Mouse (Mus musculus): ENCODE measurements at regions not wholly inside any gene's neighbourhood (a gene's known extent, or its start where the extent isn't known, plus 50 kb on each side); places are given as distances from the start of the nearest gene placed in this dataset.

DNA sequence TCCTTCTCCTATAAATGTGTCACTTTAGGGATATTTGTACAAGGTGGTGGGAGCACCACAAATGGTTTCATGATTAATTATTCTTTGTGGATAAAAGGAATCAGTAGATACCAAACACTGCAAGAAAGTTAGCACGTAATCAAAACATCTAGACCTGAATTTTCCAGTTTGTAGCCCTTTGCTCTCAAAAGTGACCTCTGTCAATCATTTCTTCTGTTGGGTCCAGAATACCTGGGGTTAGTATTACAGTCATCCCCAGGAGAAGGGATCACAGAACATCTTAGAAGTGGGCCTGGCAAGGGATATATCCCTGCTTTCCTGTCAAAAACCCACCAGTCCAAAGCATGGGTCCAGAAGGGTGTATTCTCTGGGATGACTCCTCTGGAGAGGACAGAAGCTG lies 122.1 kb upstream of the Zmiz1 start:
- Histone ChIP-seq H3K27ac (ENCODE audit: low read length) (no peak overlapping the region), H3K4me1 (replicated peaks; ENCODE audit: control insufficient read depth, insufficient read depth, low read length) (peaks cover 12% of the 10 kb centered on the region), H3K9ac (ENCODE audit: low read length) (no peak overlapping the region), H3K36me3 (ENCODE audit: control insufficient read depth, insufficient read depth, low read length) (no peaks in the 10 kb centered on the region), H3K4me3 (ENCODE audit: low read length) (no peak overlapping the region), H3K9me3 (ENCODE audit: control insufficient read depth, low read length) (no peaks in the 10 kb centered on the region), H3K27me3 (ENCODE audit: control insufficient read depth, insufficient read depth, low read depth, low read length) (no peaks in the 10 kb centered on the region), H3K4me2 (ENCODE audit: low read depth, low read length) (no peak overlapping the region)
- no peak for ATAC-seq (ENCODE audit: low read depth)
- WGBS: 94% methylated on average over 1 of the region's 1 CpGs

DNA sequence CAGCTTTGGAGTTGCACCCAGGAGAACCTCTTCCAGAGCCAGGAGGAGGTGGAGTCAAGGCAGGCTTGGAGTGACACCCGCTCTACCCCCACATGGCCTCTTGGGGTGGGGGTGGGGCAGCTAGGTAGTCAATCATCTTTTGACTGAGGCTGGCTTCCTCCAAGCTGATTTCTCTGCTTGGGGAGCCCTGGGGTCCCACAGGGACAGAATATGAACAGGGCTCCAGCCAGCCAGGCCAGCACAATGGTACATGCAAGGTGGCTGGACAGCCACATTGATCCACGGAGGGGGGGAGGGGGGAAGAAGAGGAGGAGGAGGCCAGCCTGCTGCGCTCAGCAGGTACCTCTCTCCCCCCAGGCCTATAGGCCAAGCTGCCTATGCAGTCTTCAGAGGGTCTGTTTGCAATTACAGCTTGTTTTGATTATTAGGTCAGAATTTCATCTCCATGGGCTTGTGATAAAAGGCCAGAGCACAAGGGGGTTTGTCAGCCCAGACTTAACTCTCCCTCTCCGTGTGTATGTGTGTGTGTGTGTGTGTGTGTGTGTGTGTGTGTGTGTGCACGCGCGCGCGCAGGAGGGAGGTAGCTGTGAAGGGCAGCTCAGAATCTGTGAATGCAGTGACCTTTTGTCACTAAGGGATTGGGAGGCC lies 120.5 kb upstream of the Zmiz1 start:
- no peaks in the 10 kb centered on the region for H3K27me3 ChIP-seq (ENCODE audit: control insufficient read depth, insufficient read depth, low read depth, low read length)
- H3K4me2 ChIP-seq (ENCODE audit: low read depth, low read length): no peak overlapping the region
- H3K4me1 ChIP-seq (replicated peaks; ENCODE audit: control insufficient read depth, insufficient read depth, low read length): peaks cover 27% of the 10 kb centered on the region
- no peaks in the 10 kb centered on the region for H3K9me3 ChIP-seq (ENCODE audit: control insufficient read depth, low read length)
- 46% methylated on average over 9 of the region's 9 CpGs for WGBS
- no peak overlapping the region for H3K9ac ChIP-seq (ENCODE audit: low read length)
- H3K27ac ChIP-seq (ENCODE audit: low read length): 0 out of 2 replicates have a peak overlapping the region, but pooled peaks have one; percentile 23
- H3K4me3 ChIP-seq (ENCODE audit: low read length): no peak overlapping the region
- no peaks in the 10 kb centered on the region for H3K36me3 ChIP-seq (ENCODE audit: control insufficient read depth, insufficient read depth, low read length)
- peak; percentile 32; the same call in 1 of the 2 replicates for ATAC-seq (ENCODE audit: low read depth)

DNA sequence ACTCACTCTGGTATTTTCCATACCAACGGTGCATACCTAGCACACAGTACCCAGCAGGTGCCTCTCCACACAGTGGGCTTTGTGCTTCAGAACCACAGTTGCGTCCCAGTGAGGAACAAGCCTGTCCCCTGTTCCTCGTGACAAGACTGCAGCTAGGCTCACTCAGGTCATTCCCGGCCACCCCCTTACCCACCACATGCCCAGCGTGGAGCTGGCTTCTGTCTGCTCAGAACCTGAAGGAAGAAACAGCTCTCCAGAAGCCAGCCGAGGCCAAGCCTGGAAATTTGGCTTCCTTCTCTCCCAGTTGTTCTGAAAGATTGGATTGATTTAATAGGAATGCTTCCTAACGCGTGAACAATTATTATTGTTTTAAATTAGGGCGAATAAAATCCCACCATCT lies 118.1 kb upstream of the Zmiz1 start:
- H3K4me1 ChIP-seq (replicated peaks; ENCODE audit: control insufficient read depth, insufficient read depth, low read length): peaks cover 30% of the 10 kb centered on the region
- 78% methylated on average over 9 of the region's 9 CpGs for WGBS
- no peak overlapping the region for H3K27ac ChIP-seq (ENCODE audit: low read length)

DNA sequence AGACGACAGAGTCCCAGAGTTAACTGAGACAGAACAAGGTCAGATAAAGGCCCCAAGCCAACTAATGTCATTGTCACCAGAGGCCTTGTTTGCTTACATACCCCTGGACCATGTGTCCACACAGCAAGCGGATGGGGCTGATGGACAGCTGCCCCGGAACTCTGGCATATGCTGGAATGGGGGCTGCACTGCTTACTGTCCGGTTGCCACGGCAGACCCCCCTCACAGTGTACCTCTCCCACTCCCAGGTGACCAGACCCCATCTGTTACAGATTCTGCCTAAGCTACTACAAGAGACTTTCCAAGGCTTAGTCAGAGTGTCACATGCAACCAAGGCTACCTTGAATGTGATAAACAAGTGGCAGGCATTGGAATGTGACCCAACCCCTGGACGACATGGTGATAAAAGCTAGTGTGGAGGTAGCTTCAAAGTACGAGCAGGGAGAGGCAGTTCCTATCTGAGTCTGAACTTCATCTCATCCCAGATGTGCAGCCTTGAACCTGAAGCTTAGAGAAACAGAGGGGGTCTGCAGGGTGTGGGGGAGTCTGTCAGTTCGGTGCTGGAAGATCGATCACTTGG lies 117.0 kb upstream of the Zmiz1 start:
- Histone ChIP-seq H3K9ac (ENCODE audit: low read length) (no peak overlapping the region), H3K27ac (ENCODE audit: low read length) (no peak overlapping the region)
- no peak for ATAC-seq (ENCODE audit: low read depth)

More for the DNA sequence above, 118.1 kb upstream of the Zmiz1 start:
- no peaks in the 10 kb centered on the region for H3K27me3 ChIP-seq (ENCODE audit: control insufficient read depth, insufficient read depth, low read depth, low read length)
- H3K9ac ChIP-seq (ENCODE audit: low read length): no peak overlapping the region
- no peaks in the 10 kb centered on the region for H3K36me3 ChIP-seq (ENCODE audit: control insufficient read depth, insufficient read depth, low read length)
- no peaks in the 10 kb centered on the region for H3K9me3 ChIP-seq (ENCODE audit: control insufficient read depth, low read length)
- H3K4me3 ChIP-seq (ENCODE audit: low read length): no peak overlapping the region
- no peak overlapping the region for H3K4me2 ChIP-seq (ENCODE audit: low read depth, low read length)
- no peak for ATAC-seq (ENCODE audit: low read depth)

DNA sequence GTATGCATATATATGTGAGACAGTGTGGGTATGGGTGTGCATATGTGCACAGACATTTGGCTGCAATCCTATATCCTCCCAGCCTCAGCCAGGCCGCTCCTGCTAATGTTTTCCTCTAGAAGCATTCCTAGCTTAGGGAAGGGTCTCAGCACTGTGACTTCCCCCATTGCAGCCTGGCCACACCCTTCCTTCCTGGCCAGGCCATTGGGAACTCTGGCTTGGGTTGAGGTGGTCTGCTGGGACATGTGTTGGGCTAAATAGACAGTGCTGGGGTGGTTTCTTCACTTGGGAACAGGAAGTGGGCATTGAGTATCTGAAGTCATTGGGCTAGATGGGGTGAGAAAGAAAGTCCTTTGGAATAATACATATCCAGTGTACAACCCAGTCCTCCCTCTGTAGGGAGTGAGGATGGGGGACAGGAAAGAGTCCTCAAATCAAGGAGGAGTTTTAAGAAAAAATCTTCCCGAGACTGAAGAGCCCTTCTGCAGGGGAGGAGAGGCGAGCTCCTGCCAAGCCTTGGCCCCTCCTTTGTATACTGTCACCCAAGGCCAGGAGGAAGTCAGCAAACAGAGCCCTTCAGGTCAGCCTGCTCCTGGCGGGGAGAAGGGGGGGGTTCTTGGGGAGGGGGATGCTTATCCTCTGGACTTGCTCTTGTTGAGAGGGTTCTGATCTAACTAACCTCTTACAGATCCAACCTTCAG lies 116.0 kb upstream of the Zmiz1 start:
- WGBS: 13% methylated on average over 4 of the region's 4 CpGs
- Histone ChIP-seq H3K4me2 (ENCODE audit: low read depth, low read length) (peak overlapping the region; percentile 11; the same call in 1 of the 2 replicates), H3K27ac (ENCODE audit: low read length) (peak overlapping the region; percentile 59), H3K9ac (ENCODE audit: low read length) (peak overlapping the region; percentile 20; the same call in 1 of the 2 replicates), H3K9me3 (ENCODE audit: control insufficient read depth, low read length) (no peaks in the 10 kb centered on the region), H3K36me3 (ENCODE audit: control insufficient read depth, insufficient read depth, low read length) (no peaks in the 10 kb centered on the region), H3K4me1 (replicated peaks; ENCODE audit: control insufficient read depth, insufficient read depth, low read length) (peaks cover 33% of the 10 kb centered on the region), H3K27me3 (ENCODE audit: control insufficient read depth, insufficient read depth, low read depth, low read length) (no peaks in the 10 kb centered on the region), H3K4me3 (ENCODE audit: low read length) (no peak overlapping the region)
- peak; percentile 53 for ATAC-seq (ENCODE audit: low read depth)

More for the DNA sequence above, 117.0 kb upstream of the Zmiz1 start:
- Histone ChIP-seq H3K4me2 (ENCODE audit: low read depth, low read length) (no peak overlapping the region), H3K9me3 (ENCODE audit: control insufficient read depth, low read length) (no peaks in the 10 kb centered on the region), H3K4me3 (ENCODE audit: low read length) (no peak overlapping the region), H3K36me3 (ENCODE audit: control insufficient read depth, insufficient read depth, low read length) (no peaks in the 10 kb centered on the region), H3K4me1 (replicated peaks; ENCODE audit: control insufficient read depth, insufficient read depth, low read length) (peaks cover 34% of the 10 kb centered on the region), H3K27me3 (ENCODE audit: control insufficient read depth, insufficient read depth, low read depth, low read length) (no peaks in the 10 kb centered on the region)
- 54% methylated on average over 9 of the region's 9 CpGs for WGBS

DNA sequence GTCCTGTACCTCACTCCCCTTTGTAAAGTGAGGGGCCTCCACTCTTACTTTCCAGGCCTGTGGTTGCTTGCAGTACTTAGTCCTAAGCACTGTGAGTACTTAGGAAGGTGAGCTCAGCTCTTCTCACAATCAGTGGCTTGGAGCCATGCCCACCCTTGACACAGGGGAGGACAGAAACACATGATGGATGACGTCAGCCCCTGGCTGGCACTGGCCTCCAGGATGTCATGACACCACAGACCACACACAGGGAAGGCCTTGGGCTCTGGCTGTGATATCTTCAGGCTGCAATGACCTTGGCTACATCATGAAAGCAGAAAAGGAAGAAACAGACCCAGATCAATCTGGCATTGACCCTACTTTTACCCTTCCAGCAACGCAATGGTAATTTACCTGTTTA lies 113.0 kb upstream of the Zmiz1 start:
- H3K27me3 ChIP-seq (ENCODE audit: control insufficient read depth, insufficient read depth, low read depth, low read length): no peaks in the 10 kb centered on the region
- H3K36me3 ChIP-seq (ENCODE audit: control insufficient read depth, insufficient read depth, low read length): no peaks in the 10 kb centered on the region
- no peaks in the 10 kb centered on the region for H3K9me3 ChIP-seq (ENCODE audit: control insufficient read depth, low read length)
- no peak overlapping the region for H3K9ac ChIP-seq (ENCODE audit: low read length)
- H3K4me2 ChIP-seq (ENCODE audit: low read depth, low read length): no peak overlapping the region
- H3K4me3 ChIP-seq (ENCODE audit: low read length): no peak overlapping the region
- no peak overlapping the region for H3K27ac ChIP-seq (ENCODE audit: low read length)
- WGBS: 23% methylated on average over 2 of the region's 2 CpGs
- H3K4me1 ChIP-seq (replicated peaks; ENCODE audit: control insufficient read depth, insufficient read depth, low read length): peaks cover 24% of the 10 kb centered on the region
- ATAC-seq (ENCODE audit: low read depth): no peak

DNA sequence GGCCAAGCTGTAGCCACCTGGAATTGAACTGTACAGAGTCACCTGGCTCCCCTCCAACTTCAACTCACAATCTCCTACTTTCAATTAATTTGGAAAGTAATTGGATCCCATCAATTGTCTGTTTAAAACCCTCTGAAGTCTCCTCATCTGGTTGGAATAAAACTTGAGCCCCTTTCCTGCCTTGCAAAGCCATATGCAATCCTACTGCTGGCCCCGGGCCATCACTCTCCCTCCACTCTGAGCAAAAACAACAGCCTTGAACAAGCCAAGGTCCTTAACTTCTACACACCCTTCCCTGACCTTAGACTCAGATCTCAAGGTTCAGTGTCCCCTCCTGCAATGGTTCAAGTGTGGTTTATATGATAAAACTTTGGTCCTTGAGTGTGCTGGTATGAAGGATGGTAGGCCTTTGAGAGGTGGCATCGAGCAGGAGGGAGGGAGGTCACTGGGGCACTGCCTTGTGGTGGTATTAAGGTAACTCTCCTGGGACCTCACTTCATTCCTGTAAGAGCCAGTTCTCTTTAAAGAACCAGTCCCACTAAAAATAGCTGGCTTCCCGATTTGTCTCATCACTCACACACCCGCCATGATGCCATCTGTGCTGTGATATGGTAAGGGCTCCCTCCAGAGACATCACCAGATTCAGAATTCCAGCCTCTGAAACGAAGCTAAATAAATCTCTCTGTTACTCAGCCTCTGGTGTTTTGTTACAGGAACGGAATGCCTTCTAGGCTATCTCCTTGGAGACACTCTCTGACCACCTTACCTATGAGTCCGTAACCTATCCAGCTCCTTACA lies 112.0 kb upstream of the Zmiz1 start:
- no peaks in the 10 kb centered on the region for H3K36me3 ChIP-seq (ENCODE audit: control insufficient read depth, insufficient read depth, low read length)
- peaks cover 22% of the 10 kb centered on the region for H3K4me1 ChIP-seq (replicated peaks; ENCODE audit: control insufficient read depth, insufficient read depth, low read length)
- no peak for ATAC-seq (ENCODE audit: low read depth)
- H3K4me2 ChIP-seq (ENCODE audit: low read depth, low read length): no peak overlapping the region
- H3K27me3 ChIP-seq (ENCODE audit: control insufficient read depth, insufficient read depth, low read depth, low read length): no peaks in the 10 kb centered on the region
- 72% methylated on average over 7 of the region's 7 CpGs for WGBS
- no peak overlapping the region for H3K9ac ChIP-seq (ENCODE audit: low read length)
- no peak overlapping the region for H3K27ac ChIP-seq (ENCODE audit: low read length)
- no peak overlapping the region for H3K4me3 ChIP-seq (ENCODE audit: low read length)
- no peaks in the 10 kb centered on the region for H3K9me3 ChIP-seq (ENCODE audit: control insufficient read depth, low read length)

DNA sequence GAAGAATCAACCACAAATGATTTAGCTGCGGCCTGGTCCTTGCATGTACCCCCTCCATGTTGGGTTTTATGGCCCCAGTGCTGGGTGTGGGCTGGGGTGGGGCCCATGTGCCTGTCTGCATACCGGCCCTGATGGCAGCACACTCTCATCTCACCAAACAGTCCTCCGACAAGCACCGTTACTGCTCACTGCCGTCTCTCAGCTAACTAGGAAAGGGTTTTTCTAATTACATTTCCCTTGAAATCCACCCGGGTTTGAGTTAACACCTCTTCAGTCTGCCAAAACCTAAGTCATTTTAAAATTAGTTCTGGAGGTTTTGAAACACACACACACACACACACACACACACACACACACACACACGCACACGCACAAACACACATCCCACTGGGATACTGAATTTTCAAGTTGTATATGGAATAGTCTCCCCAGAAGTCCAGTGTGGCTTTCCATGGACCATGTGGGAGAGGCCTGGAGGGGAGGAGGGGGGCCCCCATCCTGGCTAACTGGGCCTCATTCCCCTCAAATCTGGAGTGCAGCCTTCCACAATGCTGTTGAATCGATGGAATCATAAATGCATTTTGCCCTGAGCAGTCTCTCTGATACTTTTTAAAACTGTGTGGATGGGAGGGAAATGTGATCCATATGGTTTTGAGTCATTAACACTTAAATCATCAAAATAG lies 108.6 kb upstream of the Zmiz1 start:
- 65% methylated on average over 9 of the region's 9 CpGs for WGBS
- no peak overlapping the region for H3K9ac ChIP-seq (ENCODE audit: low read length)
- H3K27me3 ChIP-seq (ENCODE audit: control insufficient read depth, insufficient read depth, low read depth, low read length): no peaks in the 10 kb centered on the region
- H3K4me2 ChIP-seq (ENCODE audit: low read depth, low read length): no peak overlapping the region
- peaks cover 10% of the 10 kb centered on the region for H3K4me1 ChIP-seq (replicated peaks; ENCODE audit: control insufficient read depth, insufficient read depth, low read length)
- H3K36me3 ChIP-seq (ENCODE audit: control insufficient read depth, insufficient read depth, low read length): no peaks in the 10 kb centered on the region
- H3K27ac ChIP-seq (ENCODE audit: low read length): no peak overlapping the region
- no peak overlapping the region for H3K4me3 ChIP-seq (ENCODE audit: low read length)
- H3K9me3 ChIP-seq (ENCODE audit: control insufficient read depth, low read length): no peaks in the 10 kb centered on the region
- no peak for ATAC-seq (ENCODE audit: low read depth)
